Comparison of ENCODE assay signal across 8 mouse cellular contexts in the genomic region with DNA sequence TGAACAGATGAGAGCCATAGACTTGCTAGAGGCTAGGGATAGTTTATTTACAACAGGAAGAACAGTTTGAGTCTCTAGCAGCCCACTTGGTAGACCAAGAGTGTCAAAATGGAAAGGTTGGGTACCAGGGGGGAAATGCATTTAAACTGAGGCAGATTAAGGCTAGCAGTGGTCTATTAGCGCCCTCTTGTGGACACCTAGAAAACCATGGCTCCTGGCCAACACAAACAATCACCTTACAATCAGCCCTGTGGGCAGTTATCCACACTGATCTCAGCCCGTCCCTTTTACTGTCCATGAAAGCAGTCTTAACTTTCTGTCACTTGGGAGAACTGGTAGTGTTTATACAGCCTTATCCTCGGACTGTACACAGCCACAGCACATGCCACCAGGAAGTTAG. TPM values are rescaled to one million over a fixed set of nuclear protein-coding genes. Genes with fewer than 3 reads are reported as not detected.
DNase-seq lines count a peak whose midpoint lies in the region; ATAC-seq and TF ChIP-seq lines count a peak whose summit lies in the region.

No protein-coding gene starts in this region.

- no peaks in the 10 kb centered on the region for H3K27me3 ChIP-seq in hindbrain, embryonic 14.5 days (ENCODE audit: control insufficient read depth, insufficient read depth, low read length)

- no peak overlapping the region for H3K9ac ChIP-seq in hindbrain, embryonic 14.5 days

- H3K9me3 ChIP-seq in hindbrain, embryonic 14.5 days (ENCODE audit: control insufficient read depth, low read length), result no peaks in the 10 kb centered on the region

- DNase-seq in ovary, postnatal 10 days (ENCODE audit: low spot score), result peak; percentile 33
- DNase-seq in ovary, adult 18-20 months (ENCODE audit: low spot score), result no peak
- DNase-seq in hindbrain, embryonic 14.5 days (ENCODE audit: low spot score), result peak; percentile 88
- peak; percentile 78 to 86 for DNase-seq in left cerebral cortex, postnatal 14 days (ENCODE audit: low spot score in 2 of 2)
- DNase-seq in thymus, postnatal 10 days (ENCODE audit: low spot score in 2 of 2), result peak; percentile 24 to 77

- intact Hi-C loops in left cerebral cortex, postnatal 14 days (cut with DNase I), result loop anchor here (1.0 to 5.0 kb wide), 2 partner anchors 62 to 354 kb away; no protein-coding TSS in a partner anchor

- peak; percentile 71 for TF ChIP-seq CTCF in bone marrow, adult 2 months (IDR thresholded peaks at IDR 0.05; ENCODE audit: control insufficient read depth, insufficient read depth, low read length)

- H3K36me3 ChIP-seq in hindbrain, embryonic 14.5 days (replicated peaks; ENCODE audit: control insufficient read depth, insufficient read depth), result peaks cover 32% of the 10 kb centered on the region

- H3K27ac ChIP-seq in bone marrow, adult 2 months (ENCODE audit: control insufficient read depth, insufficient read depth, low read depth, low read length, poor library complexity), result no peak overlapping the region
- H3K27ac ChIP-seq in hindbrain, embryonic 14.5 days, result no peak overlapping the region

- ATAC-seq in erythroid progenitor cell, adult 5-6 weeks (replicated peaks; ENCODE audit: low FRiP score, poor library complexity, severe bottlenecking), result peak; percentile 43
- no peak for ATAC-seq in hindbrain, embryonic 14.5 days (ENCODE audit: low FRiP score)
- ATAC-seq in monocyte, adult 5-6 weeks (replicated peaks; ENCODE audit: insufficient number of reproducible peaks, low FRiP score, low TSS enrichment, poor library complexity, severe bottlenecking), result 0 out of 2 replicates have a peak, but pooled peaks have one; percentile 32

- H3K4me1 ChIP-seq in bone marrow, adult 2 months (ENCODE audit: control insufficient read depth, insufficient read depth, low read length), result no peaks in the 10 kb centered on the region
- peaks cover 8% of the 10 kb centered on the region for H3K4me1 ChIP-seq in hindbrain, embryonic 14.5 days (replicated peaks; ENCODE audit: control insufficient read depth, insufficient read depth, low read length)

- 5% methylated on average over 3 of the region's 3 CpGs for WGBS in bone marrow, adult 2 months
- WGBS in hindbrain, embryonic 14.5 days, result 4% methylated on average over 3 of the region's 3 CpGs

- no peak overlapping the region for H3K4me2 ChIP-seq in hindbrain, embryonic 14.5 days (replicated peaks)

- TF ChIP-seq POLR2A in bone marrow, adult 2 months (IDR thresholded peaks at IDR 0.05; ENCODE audit: borderline replicate concordance, control insufficient read depth, low read depth, low read length), result no peak

- no peak overlapping the region for H3K4me3 ChIP-seq in bone marrow, adult 2 months (replicated peaks; ENCODE audit: control insufficient read depth, low read depth, low read length)
- no peak overlapping the region for H3K4me3 ChIP-seq in hindbrain, embryonic 14.5 days (replicated peaks; ENCODE audit: low read length)

RNA-seq across cellular contexts. Expression of a gene that starts 4.7 kb away (rescaled TPM):
- polyA plus RNA-seq in bone marrow, adult 2 months (2011; ENCODE audit: insufficient read depth, insufficient read length, low replicate concordance, missing spikeins), result 34.6 and 40.4 TPM in 2 replicates
- total RNA-seq in erythroid progenitor cell, adult 5-6 weeks (2015; ENCODE audit: low replicate concordance), result 27.0 and 59.5 TPM in 2 replicates
- total RNA-seq in erythroid progenitor cell, adult 5-6 weeks (2017; ENCODE audit: low replicate concordance), result 28.9 and 31.4 TPM in 2 replicates
- 323 TPM in 2 replicates for polyA plus RNA-seq in hindbrain, embryonic 14.5 days (2014; fragmentation: Nextera tagmentation; extraction: Ambion mirVana)
- 100 to 1,000 TPM; 173 to 174 TPM for total RNA-seq in left cerebral cortex, postnatal 14 days (2021)
- 37.5 to 68.8 TPM (median 67.8 TPM) in 3 replicates for total RNA-seq in monocyte, adult 5-6 weeks (2017)

RNA-seq across cellular contexts. Expression of a gene that starts 42.9 kb away (rescaled TPM):
- polyA plus RNA-seq in bone marrow, adult 2 months (2011; ENCODE audit: insufficient read depth, insufficient read length, low replicate concordance, missing spikeins), result 0.56 TPM in 1 of 2 replicates, not detected in the other
- 0.42 TPM in 1 of 2 replicates, not detected in the other for total RNA-seq in erythroid progenitor cell, adult 5-6 weeks (2015; ENCODE audit: low replicate concordance)
- not detected in 2 replicates for total RNA-seq in erythroid progenitor cell, adult 5-6 weeks (2017; ENCODE audit: low replicate concordance)
- polyA plus RNA-seq in hindbrain, embryonic 14.5 days (2014; fragmentation: Nextera tagmentation; extraction: Ambion mirVana), result 4.3 and 4.4 TPM in 2 replicates
- total RNA-seq in left cerebral cortex, postnatal 14 days (2021), result 1 to 10 TPM; 3.1 to 4.7 TPM
- total RNA-seq in monocyte, adult 5-6 weeks (2017), result not detected in 3 replicates
